Mouse (Mus musculus) midbrain, embryonic 14.5 days (tissue): ENCODE data around the gene Nectin1. TPM values are rescaled to one million over a fixed set of nuclear protein-coding genes. Genes with fewer than 3 reads are reported as not detected.

Source experiments
- ATAC-seq: fragments of 200-750 bp; cut with Nextera tagmentation; 2 replicates; pipeline ENCODE4 v1.8.0; 2017; ENCODE audit warnings: moderate number of reproducible peaks, moderate library complexity; ENCODE audit not compliant: low FRiP score, low TSS enrichment
- DNase-seq: peaks from one replicate; pipeline ENCODE4 v3.0.0-alpha.2; 2015
- H3K27ac ChIP-seq: fragments of 300-500 bp; sonication (generic); replicated peaks from 2 replicates; pipeline ENCODE4 v1.5.1; 2014; ENCODE audit warnings: mild to moderate bottlenecking, low read depth, low read length, moderate library complexity
- H3K27me3 ChIP-seq: fragments of 300-500 bp; sonication (generic); 2 replicates; pipeline ENCODE4 v1.6.1; 2014; ENCODE audit warnings: low read length, control low read depth, mixed read lengths; ENCODE audit not compliant: control insufficient read depth, insufficient read depth
- H3K36me3 ChIP-seq: fragments of 300-500 bp; sonication (generic); 2 replicates; pipeline ENCODE4 v1.6.1; 2014; ENCODE audit warnings: low read length, control low read depth; ENCODE audit not compliant: control insufficient read depth, insufficient read depth
- H3K4me1 ChIP-seq: fragments of 300-500 bp; sonication (generic); 2 replicates; pipeline ENCODE4 v1.6.1; 2014; ENCODE audit warnings: mild to moderate bottlenecking, antibody characterized with exemption, low read length, control low read depth; ENCODE audit not compliant: control insufficient read depth, insufficient read depth
- H3K4me2 ChIP-seq: fragments of 300-500 bp; sonication (generic); 2 replicates; pipeline ENCODE4 v1.6.1; 2014; ENCODE audit warnings: mild to moderate bottlenecking, low read length, moderate library complexity
- H3K4me3 ChIP-seq: fragments of 300-500 bp; sonication (generic); replicated peaks from 2 replicates; pipeline ENCODE4 v1.5.1; 2014; ENCODE audit warnings: low read depth, low read length
- H3K9ac ChIP-seq: fragments of 300-500 bp; sonication (generic); replicated peaks from 2 replicates; pipeline ENCODE4 v1.6.1; 2014; ENCODE audit warnings: mild to moderate bottlenecking, low read length, moderate library complexity
- H3K9me3 ChIP-seq: fragments of 300-500 bp; sonication (generic); 2 replicates; pipeline ENCODE4 v1.6.1; 2016; ENCODE audit warnings: low read length, control low read depth, mixed read lengths; ENCODE audit not compliant: control insufficient read depth
- WGBS: fragments of 180-500 bp; shearing (Covaris S2); extraction: QIAGEN DNeasy Blood & Tissue Kit; methylation state at CpG from one replicate; pipeline ENCODE4 v1.1.7; 2014; 5-methylcytosine and 5-hydroxymethylcytosine counted together
- polyA plus RNA-seq: library from polyadenylated mRNA; unstranded; fragments of >200 nt; fragmentation: Nextera tagmentation; extraction: Ambion mirVana; gene quantifications from 2 replicates; pipeline ENCODE4 v1.2.1, GENCODE M21; 2014

The Nectin1 gene
- polyA plus RNA-seq, 1 experiment from 2014 or later, result 16.7 TPM

DNA sequence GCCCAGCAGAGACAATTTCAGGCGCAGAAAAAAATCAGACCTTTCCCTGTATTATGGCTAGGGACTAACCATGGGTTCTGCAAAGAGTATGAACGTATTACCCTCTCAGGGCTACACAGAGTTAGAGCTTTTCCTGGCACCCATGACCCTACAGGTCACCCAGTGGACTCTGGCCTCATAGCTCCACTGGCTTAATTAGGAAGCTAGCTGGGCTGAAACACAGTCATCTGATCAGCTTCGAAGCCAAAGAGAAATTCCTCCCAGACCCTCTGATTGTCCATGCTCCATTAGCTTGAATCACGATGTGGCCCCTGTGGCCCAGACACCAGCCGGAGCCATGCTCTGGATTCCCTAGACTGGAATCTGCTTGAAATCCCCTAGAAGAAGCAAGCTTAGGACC, 10.3 kb downstream of the Nectin1 start:
- Histone ChIP-seq H3K4me3 (no peak overlapping the region), H3K9me3 (no peaks in the 10 kb centered on the region), H3K4me2 (no peak overlapping the region), H3K9ac (no peak overlapping the region; the same call in 1 of the 2 replicates), H3K27ac (no peak overlapping the region), H3K27me3 (no peaks in the 10 kb centered on the region), H3K36me3 (no peaks in the 10 kb centered on the region), H3K4me1 (peaks cover 60% of the 10 kb centered on the region)
- DNase-seq, result no peak
- ATAC-seq, result no peak
- 66% methylated on average over 5 of the region's 5 CpGs for WGBS

DNA sequence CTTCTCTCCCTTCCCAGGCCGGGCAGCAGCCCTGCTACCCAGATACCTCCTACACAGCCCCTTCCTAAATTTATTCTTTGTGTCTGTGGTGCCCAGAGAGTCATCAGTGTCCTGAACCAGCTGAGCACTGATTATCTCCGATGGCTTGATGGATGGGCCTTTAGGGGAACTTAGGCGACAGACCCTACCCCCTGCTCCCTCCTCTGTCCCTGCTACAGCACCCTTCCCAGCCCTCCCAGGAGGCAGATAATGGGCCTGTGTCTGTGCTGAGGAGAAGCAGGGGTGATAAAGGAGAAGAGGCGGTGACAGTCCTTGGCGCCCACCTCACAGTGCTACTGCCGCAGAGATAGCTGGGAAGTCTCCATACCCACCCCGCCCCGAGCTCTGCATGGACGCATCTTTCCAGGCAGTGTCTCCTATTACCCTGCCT, 11.0 kb downstream of the Nectin1 start:
- Histone ChIP-seq H3K4me1 (peaks cover 63% of the 10 kb centered on the region), H3K9ac (no peak overlapping the region), H3K36me3 (no peaks in the 10 kb centered on the region), H3K4me3 (no peak overlapping the region), H3K4me2 (no peak overlapping the region), H3K27ac (no peak overlapping the region), H3K27me3 (no peaks in the 10 kb centered on the region), H3K9me3 (no peaks in the 10 kb centered on the region)
- ATAC-seq, result no peak
- 56% methylated on average over 9 of the region's 9 CpGs for WGBS
- DNase-seq, result no peak

DNA sequence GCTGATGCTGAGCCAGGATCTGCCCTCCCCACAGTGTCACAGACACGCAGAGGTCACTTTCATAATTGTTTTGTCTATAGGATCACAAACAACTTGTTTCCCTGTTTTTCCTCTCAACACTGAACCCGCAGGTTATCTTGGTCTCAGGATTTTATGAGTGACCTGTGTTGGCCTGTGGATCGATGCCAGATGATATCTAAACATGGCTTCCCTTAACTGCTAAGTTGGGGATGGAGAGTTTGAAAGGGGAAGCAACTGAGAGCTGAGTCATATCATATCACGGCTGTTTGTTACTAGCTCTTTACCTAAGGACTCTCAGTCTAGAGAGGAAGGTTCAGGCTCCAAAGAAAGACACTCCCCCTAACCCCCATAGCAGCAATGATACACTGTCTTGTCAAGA, 11.7 kb downstream of the Nectin1 start:
- no peak for DNase-seq
- Histone ChIP-seq H3K36me3 (no peaks in the 10 kb centered on the region), H3K27ac (no peak overlapping the region), H3K9ac (no peak overlapping the region), H3K4me3 (no peak overlapping the region), H3K4me1 (peaks cover 63% of the 10 kb centered on the region), H3K27me3 (no peaks in the 10 kb centered on the region), H3K4me2 (no peak overlapping the region), H3K9me3 (no peaks in the 10 kb centered on the region)
- no peak for ATAC-seq
- WGBS, result 84% methylated on average over 4 of the region's 4 CpGs

DNA sequence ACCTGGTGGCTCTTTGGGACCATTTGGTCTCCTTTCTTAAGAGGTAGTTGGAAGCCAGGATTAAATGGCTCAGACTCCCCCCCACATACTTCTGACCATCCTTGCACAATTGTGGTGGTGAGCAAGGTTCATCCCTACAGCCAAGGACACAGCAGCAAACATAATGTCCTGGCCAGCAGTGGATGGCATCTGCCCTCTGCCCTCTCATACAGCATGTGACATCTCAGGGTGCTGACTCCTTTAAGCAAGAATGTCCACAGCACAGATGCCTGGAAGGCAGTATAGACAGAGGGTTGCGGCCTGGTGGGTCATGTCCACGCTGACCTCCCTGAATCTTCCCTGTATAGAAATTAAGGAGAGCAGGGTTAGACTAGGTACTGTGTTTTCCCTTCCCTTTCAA, 12.1 kb downstream of the Nectin1 start:
- no peak overlapping the region for H3K27ac ChIP-seq
- WGBS, result 81% methylated on average over 2 of the region's 2 CpGs
- H3K4me3 ChIP-seq, result no peak overlapping the region
- no peak overlapping the region for H3K9ac ChIP-seq
- DNase-seq (no peak), ATAC-seq (no peak)
- peaks cover 64% of the 10 kb centered on the region for H3K4me1 ChIP-seq
- H3K9me3 ChIP-seq, result no peaks in the 10 kb centered on the region
- no peaks in the 10 kb centered on the region for H3K36me3 ChIP-seq
- H3K4me2 ChIP-seq, result no peak overlapping the region
- no peaks in the 10 kb centered on the region for H3K27me3 ChIP-seq

DNA sequence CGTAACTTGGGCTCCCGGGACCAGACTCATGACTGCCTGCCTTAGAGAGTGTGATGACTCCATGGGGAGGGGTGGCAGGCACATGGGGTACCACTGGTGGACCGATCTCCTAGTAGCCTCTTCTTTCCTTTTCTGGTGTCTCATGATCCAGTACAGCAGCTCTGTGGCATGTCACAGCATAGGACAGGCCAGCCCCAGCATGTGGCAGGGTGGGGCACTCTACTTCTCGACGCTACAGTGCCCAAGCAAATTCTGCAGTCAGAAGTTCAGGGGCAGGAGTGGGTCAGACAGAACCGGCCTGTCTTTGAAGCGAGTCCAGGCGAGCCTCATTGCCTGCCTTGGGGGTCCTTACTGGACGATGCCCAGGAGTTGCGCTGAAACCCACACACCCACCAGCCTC, 13.4 kb downstream of the Nectin1 start:
- WGBS, result 72% methylated on average over 10 of the region's 10 CpGs
- Histone ChIP-seq H3K9me3 (no peaks in the 10 kb centered on the region), H3K9ac (no peak overlapping the region), H3K36me3 (no peaks in the 10 kb centered on the region), H3K27ac (no peak overlapping the region), H3K4me2 (no peak overlapping the region), H3K4me1 (peaks cover 75% of the 10 kb centered on the region), H3K27me3 (no peaks in the 10 kb centered on the region), H3K4me3 (no peak overlapping the region)
- DNase-seq (no peak), ATAC-seq (no peak)

DNA sequence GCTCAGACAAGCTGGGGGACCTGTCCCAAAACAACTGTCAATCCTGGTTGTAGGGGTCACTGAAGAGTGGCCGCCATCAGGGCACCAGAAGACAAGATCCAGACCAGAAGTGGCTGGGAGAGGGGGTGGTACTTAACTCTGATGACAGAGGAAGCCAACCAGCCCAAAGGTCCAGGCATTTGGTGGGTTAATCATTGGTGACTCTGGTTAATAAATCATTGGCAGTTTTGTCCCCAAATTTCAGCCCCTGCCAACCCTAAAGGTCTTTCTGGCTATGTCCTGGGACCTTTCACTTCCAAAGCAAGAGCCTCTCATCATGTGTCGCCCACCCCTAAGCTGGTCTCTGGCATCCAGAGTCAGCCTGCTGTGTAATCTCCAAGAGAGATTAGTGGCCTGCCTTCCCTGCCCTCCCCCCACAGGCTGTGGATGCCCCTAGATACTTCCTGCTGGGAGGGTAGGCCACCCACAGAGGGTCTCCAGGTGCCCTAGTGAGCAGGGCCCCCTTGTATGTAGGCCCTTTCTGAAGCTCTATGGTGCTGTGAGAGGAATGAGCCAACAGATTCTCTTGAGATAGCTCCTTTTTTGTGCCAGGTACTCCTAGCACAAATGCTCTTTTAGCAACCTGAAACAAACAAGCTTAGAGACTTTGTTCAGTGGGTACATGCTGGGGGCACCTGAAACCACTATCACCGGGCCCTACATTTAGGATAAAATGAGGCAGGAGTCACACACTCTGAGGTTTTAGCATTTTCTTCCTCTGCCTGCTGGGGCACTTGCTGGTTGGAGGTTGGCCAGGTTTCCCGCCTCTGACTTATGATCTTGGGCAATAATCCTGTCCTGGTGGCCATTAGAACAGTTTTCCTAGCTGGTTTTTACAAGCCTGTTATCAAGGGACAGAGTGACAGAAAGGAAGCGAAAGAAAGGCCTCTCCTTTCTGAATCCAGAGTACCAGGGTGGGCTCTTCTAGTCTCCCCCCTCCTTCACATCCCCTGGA, 14.5 kb downstream of the Nectin1 start:
- Histone ChIP-seq H3K9ac (no peak overlapping the region), H3K36me3 (no peaks in the 10 kb centered on the region), H3K27me3 (no peaks in the 10 kb centered on the region), H3K4me2 (no peak overlapping the region), H3K9me3 (no peaks in the 10 kb centered on the region), H3K4me3 (no peak overlapping the region), H3K27ac (no peak overlapping the region), H3K4me1 (peaks cover 77% of the 10 kb centered on the region)
- no peak for DNase-seq
- ATAC-seq, result no peak
- WGBS, result 57% methylated on average over 5 of the region's 5 CpGs

DNA sequence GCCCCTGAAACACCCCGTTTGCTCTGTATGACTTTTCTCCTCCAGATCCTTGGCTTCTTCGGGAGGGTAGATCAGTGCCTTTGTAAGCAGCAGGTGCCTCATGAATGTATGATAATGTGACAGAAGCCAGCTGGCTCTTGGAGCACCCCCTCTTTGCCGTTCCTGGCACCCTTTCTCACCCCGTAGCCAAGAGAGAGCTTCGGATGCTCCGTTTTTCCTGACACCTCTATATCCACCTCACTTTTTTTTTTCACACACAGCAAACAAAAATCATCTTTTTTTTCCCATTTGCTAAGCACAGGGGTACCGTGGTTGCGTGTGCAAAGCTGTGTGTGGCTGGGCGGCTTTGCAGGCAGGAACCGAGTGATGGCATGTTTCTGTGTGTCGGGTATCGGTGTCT, 16.3 kb downstream of the Nectin1 start:
- Histone ChIP-seq H3K4me2 (no peak overlapping the region), H3K9me3 (no peaks in the 10 kb centered on the region), H3K4me1 (peaks cover 70% of the 10 kb centered on the region), H3K27ac (0 out of 2 replicates have a peak overlapping the region, but pooled peaks have one; percentile 82), H3K36me3 (no peaks in the 10 kb centered on the region), H3K4me3 (no peak overlapping the region), H3K9ac (no peak overlapping the region), H3K27me3 (no peaks in the 10 kb centered on the region)
- 68% methylated on average over 12 of the region's 12 CpGs for WGBS
- DNase-seq (no peak), ATAC-seq (no peak)

DNA sequence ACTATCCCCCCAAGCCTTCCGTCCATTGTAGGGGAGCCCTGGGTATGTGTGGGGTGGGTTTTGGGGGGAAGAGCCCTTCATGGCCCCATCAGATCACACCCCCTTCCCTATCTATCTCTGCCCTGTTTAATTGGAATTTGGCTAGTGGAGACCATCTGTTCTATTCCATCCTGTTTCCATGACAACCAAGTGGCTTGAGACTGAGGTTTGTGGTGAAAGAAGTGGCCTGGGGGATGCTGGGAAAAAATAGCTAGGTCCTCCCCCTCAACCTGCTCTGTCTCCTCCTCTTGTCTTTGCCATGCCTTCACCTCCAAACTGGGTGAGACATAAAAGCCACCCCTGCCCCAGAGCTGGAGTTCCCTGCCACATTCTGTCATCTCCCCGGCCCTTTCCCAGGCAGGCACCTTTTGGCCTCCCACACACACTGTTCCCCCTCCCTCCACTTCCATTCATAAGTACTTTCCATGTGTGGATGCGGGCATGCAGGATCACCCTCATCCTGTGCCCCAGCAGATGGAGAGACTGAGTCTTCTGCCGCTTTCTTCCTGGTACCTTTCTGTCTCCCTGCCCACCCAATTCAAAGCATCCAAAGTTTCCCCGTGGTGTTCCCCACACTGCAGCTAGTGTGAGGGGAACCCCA, 17.5 kb downstream of the Nectin1 start:
- DNase-seq (peak; percentile 90), ATAC-seq (peak; percentile 74)
- Histone ChIP-seq H3K4me3 (no peak overlapping the region), H3K27ac (peak overlapping the region; percentile 82), H3K4me2 (peak overlapping the region; percentile 34), H3K27me3 (no peaks in the 10 kb centered on the region), H3K36me3 (no peaks in the 10 kb centered on the region), H3K9ac (no peak overlapping the region), H3K4me1 (peaks cover 70% of the 10 kb centered on the region), H3K9me3 (no peaks in the 10 kb centered on the region)
- 38% methylated on average over 5 of the region's 5 CpGs for WGBS
